Mouse (Mus musculus): ENCODE measurements around the gene Zfpl1. TPM values are rescaled to one million over a fixed set of nuclear protein-coding genes. Genes with fewer than 3 reads are reported as not detected.
"Not testable (repeated sequence)": the region's sequence is repeated elsewhere in the genome, so short reads cannot be mapped to it uniquely, and the experiment has no call there.

Zfpl1 gene
- 10 to 100 TPM; 36.9 to 41.3 TPM for total RNA-seq (2021)

DNA sequence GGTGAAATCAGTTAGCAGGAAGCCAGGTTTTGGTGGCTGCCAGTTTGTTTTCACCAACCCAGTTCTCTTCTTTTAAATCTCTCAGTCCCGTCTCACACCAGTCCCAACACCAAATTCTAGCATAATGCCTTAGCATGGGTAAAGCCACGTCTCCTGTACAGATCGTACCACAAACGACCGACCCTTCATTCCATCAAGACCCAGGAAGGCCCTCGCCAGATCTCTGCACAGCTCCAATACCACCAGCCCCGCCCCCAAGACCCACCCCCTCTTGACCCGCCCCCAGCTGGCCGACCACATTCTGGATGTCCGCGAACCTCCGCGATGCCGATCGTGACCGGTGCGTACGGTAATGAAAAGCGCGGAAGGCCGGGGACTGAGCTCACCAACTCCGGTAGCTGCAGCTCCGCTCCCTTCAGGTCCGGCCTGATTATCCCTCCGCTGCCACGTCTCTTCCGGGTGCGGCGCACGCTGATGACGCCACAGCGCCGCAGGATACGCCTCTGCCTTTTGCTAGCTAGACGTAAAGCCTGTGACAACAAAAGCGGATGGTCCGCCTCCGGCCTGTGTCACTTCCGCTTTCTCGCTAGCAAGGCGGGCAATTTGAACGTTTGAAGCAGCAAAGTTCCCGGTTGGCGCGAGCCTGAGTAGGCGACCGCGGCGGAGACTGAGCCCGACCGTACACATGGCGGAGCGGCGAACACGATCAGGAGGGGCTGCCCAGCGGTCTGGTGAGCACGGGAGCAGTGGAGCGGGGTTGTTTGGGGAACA is at the start of gene Zfpl1, which contains the start of gene Cdca5:
Zfpl1 (minus strand) TSS at position 479 of the 771 bp plus-strand sequence.
Cdca5 (plus strand) TSS at position 506 of the 771 bp plus-strand sequence.
- peak; percentile 95 to 97 for DNase-seq (ENCODE audit: low spot score in 2 of 2)
- intact Hi-C loops (cut with DNase I) = loop anchor here (1.0 to 2.0 kb wide), 2 partner anchors 28 to 38 kb away; partner anchors contain the start of genes Fau, Mrpl49 and Syvn1

DNA sequence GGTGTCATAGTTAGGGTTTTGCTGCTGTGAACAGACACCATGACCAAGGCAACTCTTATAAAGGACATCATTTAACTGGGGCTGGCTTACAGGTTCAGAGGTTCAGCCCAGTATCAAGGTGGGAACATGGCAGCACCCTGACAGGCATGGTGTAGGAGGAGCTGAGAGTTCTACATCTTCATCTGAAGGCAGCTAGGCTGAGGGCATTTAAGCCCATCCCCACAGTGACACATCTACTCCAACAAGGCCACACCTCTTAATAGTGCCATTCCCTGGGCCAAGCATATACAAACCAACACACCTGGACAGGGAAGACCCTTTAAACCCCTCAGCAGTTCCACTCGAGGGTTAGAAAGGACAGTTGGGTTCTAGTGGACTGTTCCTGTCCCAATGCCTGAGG is 48.4 kb upstream of the Zfpl1 start:
- intact Hi-C loops (cut with DNase I); DNase-seq (ENCODE audit: low spot score in 2 of 2): not testable (repeated sequence)

DNA sequence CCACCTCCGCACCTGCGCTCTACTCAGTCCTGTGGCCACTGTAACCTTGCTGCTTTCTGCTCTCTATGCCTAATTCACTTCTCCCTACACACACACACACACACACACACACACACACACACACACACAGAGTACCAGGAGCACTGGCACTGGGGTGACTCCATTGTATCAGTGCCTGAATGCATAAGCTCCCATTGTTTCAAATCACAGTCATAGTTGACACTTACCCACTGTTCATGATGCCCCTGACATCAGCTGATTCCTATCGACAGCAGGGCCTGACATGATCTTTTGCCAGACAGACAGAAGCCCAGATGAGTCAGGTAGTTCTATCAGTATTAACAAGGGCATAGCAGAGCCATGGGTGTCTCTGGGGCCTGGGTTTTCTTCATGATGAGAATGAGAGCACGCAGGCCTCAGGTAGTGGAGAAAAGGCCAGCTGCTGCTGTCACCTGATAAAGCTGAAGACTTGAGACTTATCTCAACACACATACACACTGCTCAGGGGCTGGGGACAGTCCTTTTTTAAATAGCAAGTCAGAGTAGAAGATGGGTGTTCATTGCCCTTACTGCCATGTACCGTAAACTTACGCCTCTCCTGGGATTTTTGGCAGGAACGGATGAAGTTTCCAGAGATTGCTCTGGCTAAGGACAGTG is 47.5 kb upstream of the Zfpl1 start:
- intact Hi-C loops (cut with DNase I) = no loop called here

DNA sequence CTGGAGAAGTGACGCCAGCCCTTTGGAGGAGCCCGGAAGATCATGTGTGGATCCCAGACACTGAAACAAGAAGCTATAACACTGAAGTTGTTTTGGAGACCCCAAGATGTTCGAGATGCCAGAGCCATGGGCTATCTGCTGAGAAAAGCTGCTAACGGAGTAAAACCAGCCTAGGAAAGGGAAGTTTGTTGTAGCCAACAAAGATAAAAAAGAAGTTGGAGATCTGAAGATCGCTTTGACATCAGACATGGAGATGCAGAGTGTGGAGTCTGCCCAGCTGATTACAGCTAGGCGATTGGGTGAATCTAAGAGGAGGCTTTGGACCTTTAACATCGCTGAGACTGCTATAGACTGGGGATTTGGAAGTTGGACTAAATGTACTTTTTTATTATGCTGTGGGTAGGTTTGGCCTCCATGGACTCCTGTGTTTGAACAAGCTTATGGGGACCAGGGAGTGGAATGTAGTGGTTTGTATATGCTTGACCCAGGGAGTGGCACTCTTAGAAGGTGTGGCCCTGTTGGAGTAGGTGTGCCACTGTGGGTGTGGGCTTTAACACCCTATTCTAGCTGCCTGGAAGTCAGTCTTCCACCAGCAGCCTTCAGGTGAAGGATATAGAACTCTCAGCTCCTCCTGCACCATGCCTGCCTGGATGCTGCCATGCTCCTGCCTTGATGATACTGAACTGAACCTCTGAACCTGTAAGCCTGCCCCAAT is 45.8 kb upstream of the Zfpl1 start:
- DNase-seq (ENCODE audit: low spot score in 2 of 2); intact Hi-C loops (cut with DNase I): not testable (repeated sequence)

More for the DNA sequence above, 47.5 kb upstream of the Zfpl1 start:
- DNase-seq (ENCODE audit: low spot score in 2 of 2) = no peak

DNA sequence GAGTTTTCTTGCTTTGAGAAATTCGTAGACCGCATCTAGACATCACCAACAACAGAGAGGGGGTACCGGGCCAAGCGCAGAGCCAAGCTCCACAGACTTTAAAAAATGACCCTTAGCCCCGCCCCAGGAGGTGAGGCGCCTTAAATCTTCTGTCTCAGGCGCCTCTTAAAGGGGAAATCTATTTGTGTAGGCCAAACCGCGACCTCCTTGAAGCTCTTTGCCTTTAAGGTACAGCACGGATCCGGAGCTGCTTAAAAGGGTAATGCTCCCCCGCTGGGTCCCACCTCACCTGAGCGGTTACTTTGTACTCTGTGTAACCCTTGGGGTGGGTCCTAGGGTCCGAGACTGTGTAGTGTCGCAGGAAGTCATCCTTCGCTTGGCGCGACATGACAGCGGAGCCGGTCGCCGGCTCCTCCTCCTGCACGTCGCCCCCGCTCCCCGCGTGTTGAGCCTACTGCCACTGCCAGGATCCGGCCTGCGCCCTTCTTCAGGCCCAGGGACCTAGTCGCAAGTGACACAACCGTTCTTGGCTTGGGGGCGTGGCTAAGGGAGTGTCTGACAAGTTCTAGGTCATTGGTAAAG is 43.1 kb upstream of the Zfpl1 start, which contains the start of gene Snx15:
Snx15 (minus strand) TSS at position 545 of the 582 bp plus-strand sequence.
- DNase-seq (ENCODE audit: low spot score in 2 of 2) = peak; percentile 95
- intact Hi-C loops (cut with DNase I) = loop anchor here (5.0 kb wide), 1 partner anchor 114 kb away; the partner anchor contains the start of gene Atg2a

DNA sequence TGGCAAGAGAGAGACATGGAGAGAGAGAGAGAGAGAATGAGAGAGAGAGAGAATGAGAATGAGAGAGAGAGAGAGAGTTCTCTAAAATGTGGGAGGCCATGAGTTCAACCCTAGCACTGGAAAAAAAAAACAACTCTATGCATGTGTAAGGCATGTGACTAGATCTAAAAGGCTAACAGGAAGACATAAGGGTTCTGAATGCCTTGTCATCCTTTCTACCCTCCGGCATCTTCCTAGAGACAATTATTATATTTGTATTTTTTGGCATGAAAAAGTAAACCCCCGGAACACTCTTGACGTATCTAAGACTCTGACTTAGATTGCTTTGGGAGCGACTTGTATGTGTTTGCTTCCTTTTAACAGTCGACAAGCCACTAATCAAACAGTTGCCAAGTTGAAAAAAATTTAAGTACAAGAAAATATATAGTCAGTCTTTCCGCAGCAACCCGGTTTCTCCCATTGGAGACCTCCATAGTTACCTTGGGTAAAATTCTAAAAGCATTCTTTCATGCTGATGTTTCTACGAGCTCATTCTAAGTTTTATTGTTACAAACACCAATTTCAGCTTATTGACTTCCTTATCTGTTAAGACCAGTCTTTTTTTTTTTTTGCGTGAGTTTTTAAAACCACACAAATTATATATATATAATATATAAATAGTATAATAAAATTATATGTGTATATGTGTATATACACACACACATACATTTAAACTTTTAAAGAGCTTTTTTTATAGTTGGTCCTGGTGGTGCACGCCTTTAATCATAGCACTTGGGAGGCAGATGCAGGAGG is 42.2 kb upstream of the Zfpl1 start:
- intact Hi-C loops (cut with DNase I) = loop anchor here (5.0 kb wide), 1 partner anchor 115 kb away; the partner anchor contains the start of gene Atg2a
- no peak for DNase-seq (ENCODE audit: low spot score in 2 of 2)

DNA sequence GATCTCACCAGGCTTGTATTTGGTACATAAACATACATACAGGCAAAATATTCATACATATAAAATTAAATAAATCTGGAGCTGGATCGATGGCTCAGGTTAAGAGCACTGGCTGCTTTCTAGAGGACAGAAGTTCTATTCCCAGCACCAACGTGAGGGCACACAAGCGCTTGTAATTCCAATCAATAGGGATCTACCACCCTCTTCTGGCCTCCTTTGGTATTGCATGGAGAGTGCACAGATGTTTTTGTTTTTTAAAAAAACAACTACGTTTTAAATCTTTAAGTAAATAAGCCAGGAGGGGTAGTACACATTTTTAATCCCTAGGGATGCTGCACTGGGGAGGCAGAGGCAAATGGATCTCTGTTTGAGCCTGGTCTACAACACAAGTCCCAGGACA is 41.5 kb upstream of the Zfpl1 start:
- intact Hi-C loops (cut with DNase I) = loop anchor here (5.0 kb wide), 1 partner anchor 116 kb away; the partner anchor contains the start of gene Atg2a

DNA sequence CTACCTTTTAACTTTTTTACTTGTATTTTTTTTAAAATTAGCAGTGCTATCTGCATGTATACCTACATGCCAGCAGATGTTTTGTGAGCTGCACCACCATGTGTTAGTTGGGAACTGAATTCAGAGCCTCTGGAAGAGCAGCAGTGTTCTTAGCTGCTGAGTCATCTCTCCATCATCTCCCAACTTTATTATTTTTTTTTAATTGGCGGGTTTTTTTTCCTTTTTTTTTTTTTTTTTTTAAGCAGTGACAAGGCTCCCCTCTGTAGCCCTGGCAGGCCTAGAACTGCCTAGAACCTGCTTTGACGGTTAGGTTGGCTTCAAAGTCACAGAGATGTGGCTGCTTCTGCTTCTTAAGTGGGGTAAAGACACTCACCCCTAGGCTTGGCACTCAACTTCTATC is 40.1 kb upstream of the Zfpl1 start:
- DNase-seq (ENCODE audit: low spot score in 2 of 2) = no peak
- intact Hi-C loops (cut with DNase I) = loop anchor here (5.0 kb wide), 1 partner anchor 117 kb away; the partner anchor contains the start of gene Atg2a

More for the DNA sequence above, 41.5 kb upstream of the Zfpl1 start:
- no peak for DNase-seq (ENCODE audit: low spot score in 2 of 2)

DNA sequence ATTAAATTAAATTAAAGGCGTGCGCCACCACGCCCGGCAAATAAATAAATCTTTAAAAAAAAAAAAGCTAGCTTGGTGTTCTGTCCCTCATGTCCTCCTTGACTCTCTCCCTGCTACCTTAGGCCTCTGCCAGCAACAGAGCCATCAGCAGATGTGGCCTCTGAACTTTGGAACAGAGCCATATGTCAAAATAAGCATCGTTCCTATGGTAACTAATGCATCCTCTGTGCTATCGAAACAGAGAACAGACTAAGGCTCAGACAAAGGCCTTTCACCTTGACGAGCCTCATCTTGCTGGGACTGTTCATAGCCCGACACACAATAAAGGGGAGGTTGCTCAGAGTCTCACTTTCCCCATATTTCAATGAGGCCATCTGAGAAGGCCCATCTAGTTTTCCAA is 38.6 kb upstream of the Zfpl1 start:
- no peak for DNase-seq (ENCODE audit: low spot score in 2 of 2)
- intact Hi-C loops (cut with DNase I) = no loop called here

DNA sequence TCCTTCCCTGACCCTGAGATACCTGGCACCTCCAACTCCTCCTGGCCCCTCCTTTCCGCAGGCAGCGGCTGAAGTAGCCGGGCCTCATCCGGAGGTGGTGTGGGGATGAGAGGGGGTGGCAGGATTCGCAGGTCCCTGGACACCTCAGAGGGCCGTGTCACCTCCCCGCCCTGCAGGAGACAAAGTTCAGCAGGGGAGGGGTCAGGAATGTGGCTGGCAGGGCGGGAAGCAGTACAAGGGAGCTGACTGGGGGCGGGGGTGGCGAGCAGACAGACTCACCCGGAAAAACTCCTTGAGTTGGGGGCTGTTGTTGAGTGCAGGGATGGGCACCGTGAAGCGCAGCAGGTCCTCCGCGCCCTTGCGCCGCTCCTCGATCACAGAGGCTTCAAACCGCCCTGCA is 37.0 kb upstream of the Zfpl1 start:
- no peak for DNase-seq (ENCODE audit: low spot score in 2 of 2)
- intact Hi-C loops (cut with DNase I) = no loop called here

DNA sequence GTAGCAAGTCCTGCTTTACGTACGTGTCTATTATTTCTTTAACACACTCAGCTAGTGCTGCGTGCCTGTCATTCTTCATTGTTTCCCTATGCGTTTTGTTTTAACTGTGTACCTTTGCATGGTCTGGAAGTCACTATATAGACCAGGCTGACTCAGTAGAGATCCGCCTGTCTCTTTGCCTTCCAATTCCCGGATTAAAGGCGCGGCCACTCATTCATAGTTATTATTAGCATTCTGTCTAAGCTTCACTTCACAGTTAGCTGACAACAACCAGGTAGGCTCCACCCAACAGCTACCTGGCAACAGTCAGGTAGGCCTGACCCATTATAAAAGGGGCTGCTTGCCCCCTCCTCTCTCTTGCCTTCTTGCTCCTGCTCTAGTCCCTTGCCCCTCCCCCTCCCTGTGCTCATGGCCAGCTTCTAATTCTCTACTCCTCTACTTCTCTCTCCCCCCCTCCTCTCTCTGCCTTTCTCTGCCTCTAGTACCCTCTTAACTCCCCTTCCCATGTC is 34.0 kb upstream of the Zfpl1 start:
- intact Hi-C loops (cut with DNase I) = loop anchor here (5.0 kb wide), 1 partner anchor 41 kb away; the partner anchor contains the start of gene Vps51
- DNase-seq (ENCODE audit: low spot score in 2 of 2) = no peak

DNA sequence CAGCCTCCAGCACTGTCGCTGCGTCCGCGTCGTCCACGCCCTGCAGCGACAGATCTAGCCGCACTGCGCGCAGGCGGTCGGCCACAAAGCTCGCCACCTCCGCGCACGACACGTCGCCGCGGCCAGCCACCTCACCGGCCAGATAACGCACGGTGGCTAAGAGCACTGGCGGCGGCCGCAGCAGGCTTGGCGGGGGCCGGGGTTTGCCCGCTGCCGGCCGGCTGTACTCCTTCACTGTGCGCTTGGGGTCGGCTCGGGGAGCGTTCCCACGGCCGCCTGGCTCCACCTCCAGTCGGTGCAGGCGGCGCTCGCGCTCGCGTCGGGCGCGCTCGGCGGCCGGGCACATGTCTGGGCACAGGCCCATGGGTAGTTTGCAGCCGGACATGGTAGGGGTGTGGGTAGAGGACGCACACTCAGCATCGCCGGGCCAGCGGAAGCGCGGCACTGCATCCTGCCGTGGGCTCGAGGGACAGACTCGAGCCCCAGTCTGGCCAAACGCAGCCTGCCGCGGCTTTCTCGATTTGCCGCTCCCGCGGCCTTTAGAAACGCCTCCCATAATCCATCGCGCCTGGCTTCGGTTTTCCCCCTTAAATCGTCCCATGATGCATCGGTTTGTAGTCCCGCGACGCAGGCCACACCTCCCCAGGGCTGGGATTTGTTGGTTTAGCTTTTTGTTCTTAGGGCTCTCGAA is 33.4 kb upstream of the Zfpl1 start, which contains the start of gene Sac3d1:
Sac3d1 (minus strand) TSS at position 665 of the 691 bp plus-strand sequence.
- intact Hi-C loops (cut with DNase I) = loop anchor here (5.0 kb wide), 1 partner anchor 41 kb away; the partner anchor contains the start of gene Vps51
- peak; percentile 91 to 92 for DNase-seq (ENCODE audit: low spot score in 2 of 2)

DNA sequence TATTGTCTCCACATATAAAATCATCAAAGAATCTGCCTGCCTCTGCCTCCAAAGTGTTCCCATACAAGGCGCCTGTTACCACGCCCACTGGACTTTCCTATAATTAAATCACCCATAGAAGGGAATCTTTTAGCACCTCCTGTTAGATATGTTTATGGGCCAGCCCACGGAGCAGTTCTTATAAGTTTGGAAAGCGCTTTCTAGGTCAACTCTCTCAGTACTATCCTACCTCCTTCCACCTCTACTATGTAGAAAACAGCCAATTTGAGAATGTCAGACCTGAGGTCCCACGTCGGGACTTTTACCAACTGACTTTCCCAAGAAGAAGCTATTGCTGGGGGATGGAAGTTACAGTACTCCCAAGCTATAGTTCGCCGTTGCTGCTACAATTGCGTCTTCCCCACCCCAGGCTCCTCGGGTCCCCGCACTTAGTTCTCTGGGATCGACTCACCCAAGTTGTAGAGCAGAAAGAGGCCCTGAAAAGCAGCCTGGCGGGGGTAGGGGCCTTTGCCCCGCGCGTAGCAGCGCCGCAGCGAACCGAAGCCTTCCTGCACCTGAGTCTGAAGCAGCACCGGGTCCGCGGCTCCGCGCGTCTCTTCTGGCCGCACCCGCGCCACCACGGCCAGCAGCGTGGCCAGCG is 32.7 kb upstream of the Zfpl1 start:
- no peak for DNase-seq (ENCODE audit: low spot score in 2 of 2)

DNA sequence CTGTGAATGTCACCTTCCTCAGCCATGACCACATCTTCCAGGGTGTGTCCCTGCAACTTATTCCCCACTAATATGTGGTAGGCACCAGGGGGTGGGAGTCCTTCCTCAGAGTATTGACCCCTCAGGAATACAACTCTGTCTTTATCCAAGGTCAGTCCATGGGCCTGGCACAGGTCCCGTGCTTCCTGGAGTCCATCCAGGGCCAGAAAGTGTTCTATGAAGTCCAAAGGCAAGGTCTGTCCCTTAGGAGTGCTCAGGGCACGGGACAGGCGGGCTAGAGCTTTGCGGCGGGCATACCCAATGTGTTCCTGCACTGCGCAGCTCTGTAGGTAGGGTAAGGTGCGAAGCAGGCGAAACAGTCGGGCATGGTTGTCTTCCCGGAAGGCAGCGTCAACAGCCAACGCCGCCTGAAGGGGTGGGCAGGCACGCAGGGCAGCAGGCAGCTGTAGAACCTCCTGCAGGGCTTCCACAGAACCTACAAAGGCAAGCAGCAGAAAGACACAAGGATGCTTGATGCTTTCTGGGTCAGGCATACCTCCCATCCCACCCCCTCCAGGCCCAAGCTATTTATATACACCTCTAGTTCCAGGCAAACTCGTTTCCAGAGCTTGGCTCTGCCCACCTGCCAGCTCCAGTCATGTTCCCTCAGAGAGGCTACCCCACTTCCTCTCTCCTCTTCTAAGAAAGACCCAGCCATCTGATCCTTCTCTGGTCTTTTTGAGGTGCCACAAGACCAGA is 31.5 kb upstream of the Zfpl1 start:
- DNase-seq (ENCODE audit: low spot score in 2 of 2) = peak in 1 of 2 experiments; percentile 22
- intact Hi-C loops (cut with DNase I) = loop anchor here (5.0 kb wide), 1 partner anchor 39 kb away; the partner anchor contains the start of gene Vps51

More for the DNA sequence above, 32.7 kb upstream of the Zfpl1 start:
- intact Hi-C loops (cut with DNase I) = loop anchor here (5.0 kb wide), 1 partner anchor 40 kb away; the partner anchor contains the start of gene Vps51

DNA sequence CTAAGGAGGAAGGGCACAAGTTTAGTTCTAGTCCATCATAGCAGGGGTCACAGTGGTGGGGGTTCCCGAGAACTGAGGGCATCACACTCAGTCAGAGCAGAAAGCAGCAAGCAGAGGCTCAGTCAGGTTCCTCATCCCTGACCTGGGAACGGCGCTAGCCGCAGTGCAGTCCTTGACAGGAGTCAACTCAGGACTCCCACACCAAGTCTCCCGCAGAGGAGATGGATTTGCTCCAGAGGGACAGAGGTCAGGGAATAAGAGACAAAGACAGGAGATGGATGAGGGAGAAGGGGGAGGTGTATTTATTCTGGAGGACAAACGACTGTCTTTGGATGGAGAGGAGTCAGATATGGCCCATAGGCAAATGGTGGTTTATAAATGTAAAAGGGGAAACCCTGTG is 28.4 kb upstream of the Zfpl1 start:
- intact Hi-C loops (cut with DNase I) = no loop called here
- DNase-seq (ENCODE audit: low spot score in 2 of 2) = no peak

DNA sequence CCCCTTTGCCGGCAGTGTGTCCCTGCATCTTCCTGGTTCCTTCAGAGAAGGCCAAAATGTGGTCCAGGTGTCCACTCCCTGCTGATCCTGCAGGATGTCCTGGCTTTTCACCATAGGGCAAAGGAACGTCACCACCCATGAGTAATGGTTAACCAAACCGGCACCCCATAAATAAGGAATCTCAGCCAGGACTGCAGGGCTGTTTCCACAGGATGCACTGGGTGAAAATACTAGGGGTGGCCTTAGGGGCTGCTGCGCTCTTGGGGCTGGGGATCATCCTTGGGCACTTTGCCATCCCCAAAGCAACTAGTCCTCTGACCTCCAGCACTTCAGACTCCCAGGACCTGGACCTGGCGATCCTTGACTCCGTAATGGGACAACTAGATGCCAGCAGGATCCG is 20.8 kb upstream of the Zfpl1 start, which contains the start of gene Naaladl1:
Naaladl1 (plus strand) TSS at position 197 of the 400 bp plus-strand sequence.
- no peak for DNase-seq (ENCODE audit: low spot score in 2 of 2)
- intact Hi-C loops (cut with DNase I) = no loop called here

All from left cerebral cortex, postnatal 36 days (tissue).